Mouse (Mus musculus) liver, postnatal 0 days (tissue): ENCODE measurements at regions not wholly inside any gene's neighbourhood (a gene's known extent, or its start where the extent isn't known, plus 50 kb on each side); places are given as distances from the start of the nearest gene placed in this dataset.

Experiments used
- ATAC-seq: fragments of 200-750 bp; cut with Nextera tagmentation; 2 replicates; pipeline ENCODE4 v1.8.0; 2017; ENCODE audit warnings: mild to moderate bottlenecking, moderate library complexity
- DNase-seq: peaks from one replicate; pipeline ENCODE4 v3.0.0-alpha.2; 2016
- H3K27ac ChIP-seq: fragments of 300-500 bp; sonication (generic); 2 replicates; pipeline ENCODE4 v1.5.1; 2014; ENCODE audit warnings: antibody characterized with exemption, moderate library complexity, mild to moderate bottlenecking, low read depth
- H3K27me3 ChIP-seq: fragments of 300-500 bp; sonication (generic); 2 replicates; pipeline ENCODE4 v1.6.1; 2014; ENCODE audit warnings: low read length, control low read depth, mixed read lengths; ENCODE audit not compliant: insufficient read depth
- H3K36me3 ChIP-seq: fragments of 300-500 bp; sonication (generic); replicated peaks from 2 replicates; pipeline ENCODE4 v1.6.1; 2014; ENCODE audit warnings: mild to moderate bottlenecking, control low read depth, low read length, moderate library complexity, mixed read lengths; ENCODE audit not compliant: insufficient read depth
- H3K4me1 ChIP-seq: fragments of 300-500 bp; sonication (generic); 2 replicates; pipeline ENCODE4 v1.6.1; 2014; ENCODE audit warnings: antibody characterized with exemption, mild to moderate bottlenecking, control low read depth; ENCODE audit not compliant: insufficient read depth
- H3K4me2 ChIP-seq: fragments of 300-500 bp; sonication (generic); 2 replicates; pipeline ENCODE4 v1.6.1; 2014; ENCODE audit warnings: low read depth, mild to moderate bottlenecking, low read length, moderate library complexity, mixed read lengths
- H3K4me3 ChIP-seq: fragments of 300-500 bp; sonication (generic); 2 replicates; pipeline ENCODE4 v1.5.1; 2014; ENCODE audit warnings: low read depth, low read length
- H3K9ac ChIP-seq: fragments of 300-500 bp; sonication (generic); replicated peaks from 2 replicates; pipeline ENCODE4 v1.6.1; 2014; ENCODE audit warnings: mild to moderate bottlenecking, moderate library complexity
- H3K9me3 ChIP-seq: fragments of 300-500 bp; sonication (generic); 2 replicates; pipeline ENCODE4 v1.6.1; 2016; ENCODE audit warnings: mild to moderate bottlenecking, control low read depth, low read length, mixed read lengths
- CTCF ChIP-seq: sonication (generic); IDR thresholded peaks from 2 replicates; pipeline ENCODE4 v1.5.1; 2016; ENCODE audit warnings: antibody characterized with exemption, low read depth
- EP300 ChIP-seq: IDR thresholded peaks from 2 replicates; pipeline ENCODE4 v1.6.1; 2016; ENCODE audit warnings: antibody characterized with exemption, low read depth, mild to moderate bottlenecking
- WGBS: fragments of 180-500 bp; shearing (Covaris S2); extraction: QIAGEN DNeasy Blood & Tissue Kit; methylation state at CpG from one replicate; pipeline ENCODE4 v1.1.7; 2014; ENCODE audit not compliant: insufficient replicate concordance; 5-methylcytosine and 5-hydroxymethylcytosine counted together

- Histone ChIP-seq H3K9ac (peak overlapping the region; percentile 44), H3K36me3 (no peaks in the 10 kb centered on the region), H3K4me1 (peaks cover 26% of the 10 kb centered on the region), H3K4me2 (peak overlapping the region; percentile 52), H3K4me3 (no peak overlapping the region), H3K9me3 (no peaks in the 10 kb centered on the region), H3K27ac (peak overlapping the region; percentile 92), H3K27me3 (no peaks in the 10 kb centered on the region)
- peak; percentile 34 for ATAC-seq
- WGBS, result 40% methylated on average over 7 of the region's 7 CpGs
- TF ChIP-seq EP300 (peak; percentile 83), CTCF (peak; percentile 50)
- no peak for DNase-seq
Measured at GRCm38 (mm10) chr4:106249028-106249782, 66.8 kb upstream of the Usp24 start.

GRCm38 (mm10) chr4:106250048-106250447, 66.0 kb upstream of the Usp24 start:
- Histone ChIP-seq H3K27me3 (no peaks in the 10 kb centered on the region), H3K9ac (no peak overlapping the region), H3K36me3 (no peaks in the 10 kb centered on the region), H3K9me3 (no peaks in the 10 kb centered on the region), H3K4me3 (no peak overlapping the region), H3K4me1 (peaks cover 27% of the 10 kb centered on the region), H3K4me2 (no peak overlapping the region), H3K27ac (0 out of 2 replicates have a peak overlapping the region, but pooled peaks have one; percentile 29)
- TF ChIP-seq CTCF, result no peak
- no peak for TF ChIP-seq EP300
- WGBS, result 58% methylated on average over 2 of the region's 2 CpGs
- ATAC-seq (no peak), DNase-seq (no peak)

DNA sequence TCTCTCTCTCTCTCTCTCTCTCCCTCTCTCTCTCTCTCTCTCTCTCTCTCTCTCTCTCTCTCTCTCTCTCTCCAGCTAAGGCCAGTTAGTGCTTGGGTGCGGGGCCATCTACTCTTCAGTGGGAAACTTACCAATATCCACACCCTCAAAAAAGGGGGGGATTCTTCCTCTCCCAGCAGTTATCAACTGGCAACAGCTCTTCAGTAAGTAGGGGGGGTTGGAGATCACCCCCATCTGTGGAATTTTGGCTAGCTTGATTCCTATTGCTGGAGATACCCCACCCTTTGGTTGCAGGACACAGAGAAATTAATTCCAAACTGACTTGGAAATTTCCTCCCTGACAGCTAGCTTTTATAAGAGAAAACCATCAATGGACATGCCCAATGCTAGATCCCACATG, 64.6 kb upstream of the Usp24 start:
- DNase-seq, result no peak
- Histone ChIP-seq H3K4me1 (peaks cover 23% of the 10 kb centered on the region), H3K36me3 (no peaks in the 10 kb centered on the region), H3K27ac (no peak overlapping the region), H3K4me2 (no peak overlapping the region), H3K27me3 (no peaks in the 10 kb centered on the region), H3K9me3 (no peaks in the 10 kb centered on the region), H3K4me3 (no peak overlapping the region), H3K9ac (no peak overlapping the region)
- TF ChIP-seq EP300, result no peak
- TF ChIP-seq CTCF, result no peak
- WGBS, result 56% methylated on average over 1 of the region's 1 CpGs
- no peak for ATAC-seq

DNA sequence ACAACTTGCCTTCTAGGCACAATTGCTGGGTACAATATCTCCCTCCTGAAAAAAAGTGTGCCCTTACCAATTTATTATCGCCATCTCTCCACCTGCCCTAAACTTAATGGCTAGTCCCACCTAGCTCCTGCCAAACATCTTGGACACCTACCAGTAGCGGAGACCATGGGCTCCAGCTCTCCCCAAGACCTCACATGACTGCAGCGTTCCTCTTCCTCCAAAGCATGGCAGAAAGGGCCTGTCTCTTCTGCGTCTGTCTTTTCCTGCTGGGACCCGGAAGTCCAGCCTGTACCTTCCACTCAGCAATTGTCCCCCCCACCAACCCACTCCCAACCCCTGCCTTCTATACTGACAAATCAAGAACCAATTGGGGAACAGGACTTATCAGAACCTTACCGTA, 63.1 kb upstream of the Usp24 start:
- 90% methylated on average over 6 of the region's 6 CpGs for WGBS
- TF ChIP-seq CTCF, result no peak
- no peak for TF ChIP-seq EP300
- H3K4me3 ChIP-seq, result no peak overlapping the region

GRCm38 (mm10) chr4:106254761-106255475, 61.1 kb upstream of the Usp24 start:
- Histone ChIP-seq H3K27me3 (no peaks in the 10 kb centered on the region), H3K36me3 (no peaks in the 10 kb centered on the region), H3K27ac (peak overlapping the region; percentile 76), H3K9ac (no peak overlapping the region), H3K9me3 (no peaks in the 10 kb centered on the region), H3K4me1 (peaks cover 13% of the 10 kb centered on the region), H3K4me2 (no peak overlapping the region), H3K4me3 (no peak overlapping the region)
- ATAC-seq (no peak), DNase-seq (no peak)
- TF ChIP-seq EP300, result no peak
- no peak for TF ChIP-seq CTCF
- 70% methylated on average over 3 of the region's 3 CpGs for WGBS

More for the DNA sequence above, 63.1 kb upstream of the Usp24 start:
- Histone ChIP-seq H3K4me1 (peaks cover 23% of the 10 kb centered on the region), H3K9me3 (no peaks in the 10 kb centered on the region), H3K9ac (no peak overlapping the region), H3K4me2 (no peak overlapping the region), H3K27me3 (no peaks in the 10 kb centered on the region), H3K36me3 (no peaks in the 10 kb centered on the region), H3K27ac (no peak overlapping the region)
- DNase-seq, result no peak
- no peak for ATAC-seq

GRCm38 (mm10) chr4:106255959-106256609, 59.9 kb upstream of the Usp24 start:
- Histone ChIP-seq H3K27ac (no peak overlapping the region), H3K27me3 (no peaks in the 10 kb centered on the region), H3K4me1 (peaks cover 8% of the 10 kb centered on the region), H3K36me3 (no peaks in the 10 kb centered on the region), H3K4me2 (no peak overlapping the region), H3K9me3 (no peaks in the 10 kb centered on the region), H3K4me3 (no peak overlapping the region), H3K9ac (no peak overlapping the region)
- ATAC-seq (peak; percentile 71; the same call in 1 of the 2 replicates), DNase-seq (peak; percentile 79)
- TF ChIP-seq CTCF (no peak), EP300 (no peak)
